Mouse (Mus musculus): ENCODE results near the gene Rsbn1l. TPM values are rescaled to one million over a fixed set of nuclear protein-coding genes. Genes with fewer than 3 reads are reported as not detected.

Gene Rsbn1l
- 4.4 and 5.7 TPM in 2 replicates for polyA plus RNA-seq (2012; rRNA removed; ENCODE audit: low replicate concordance)

GRCm38 (mm10) chr5:20956298-20956697 lies at the start of gene Rsbn1l:
TSS of gene Rsbn1l (minus strand) at chr5:20956398.

GRCm38 (mm10) chr5:20881915-20882800 lies 74.0 kb downstream of the Rsbn1l start, which contains the start of the genes Phtf2 and Tmem60:
TSS of gene Phtf2 (minus strand) at chr5:20882124.
TSS of gene Tmem60 (plus strand) at chr5:20882191.

Other genes with a start within 250 kb of the Rsbn1l start
- gene Phtf2, start 74.3 kb downstream of the Rsbn1l start, polyA plus RNA-seq (2012; rRNA removed; ENCODE audit: low replicate concordance) = 4.1 TPM in 2 replicates
- gene Tmem60, start 74.2 kb downstream of the Rsbn1l start, polyA plus RNA-seq (2012; rRNA removed; ENCODE audit: low replicate concordance) = 12.5 and 13.7 TPM in 2 replicates
- gene Ptpn12, start 99.5 kb upstream of the Rsbn1l start, polyA plus RNA-seq (2012; rRNA removed; ENCODE audit: low replicate concordance) = 40.2 and 52.2 TPM in 2 replicates
- gene Gsap, start 229.9 kb upstream of the Rsbn1l start, polyA plus RNA-seq (2012; rRNA removed; ENCODE audit: low replicate concordance) = 2.7 and 6.4 TPM in 2 replicates

Measured in subcutaneous adipose tissue, adult 2 months (tissue).